Mouse (Mus musculus): ENCODE measurements around the gene Gm20696. TPM values are rescaled to one million over a fixed set of nuclear protein-coding genes. Genes with fewer than 3 reads are reported as not detected.

The Gm20696 gene
- polyA plus RNA-seq, 1 experiment from 2014 or later = 6.0 TPM

DNA sequence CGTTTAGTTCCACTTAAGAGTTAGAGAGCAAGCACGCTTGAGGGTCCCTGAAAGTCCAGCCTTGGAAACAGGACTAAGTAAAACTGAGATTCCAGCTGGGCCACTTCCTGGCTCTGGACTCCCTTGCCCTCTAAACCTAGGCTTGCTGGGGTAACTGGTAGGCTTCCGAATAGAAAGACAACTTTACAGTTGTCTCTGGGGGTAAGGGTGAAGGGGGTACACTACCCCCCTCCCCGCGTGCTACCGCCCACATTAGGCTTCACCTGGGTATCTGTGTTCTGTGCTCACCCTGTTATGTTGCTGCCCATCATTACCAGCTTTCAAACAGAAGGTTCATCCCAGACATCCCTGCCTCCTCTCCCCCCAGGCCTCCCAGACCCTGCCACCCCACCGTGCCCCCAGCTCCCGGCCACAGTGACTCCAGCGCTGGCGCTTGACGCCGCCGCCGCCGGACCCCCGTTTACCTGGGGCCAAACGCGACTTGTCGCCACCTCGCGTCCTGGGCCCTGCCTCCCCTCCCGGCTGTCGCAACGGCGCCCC is 25.1 kb upstream of the Gm20696 start:
- ATAC-seq (ENCODE audit: low FRiP score) = peak; percentile 44
- Histone ChIP-seq H3K27ac (ENCODE audit: low read depth, low read length) (peak overlapping the region; percentile 58; the same call in 1 of the 2 replicates), H3K36me3 (ENCODE audit: control insufficient read depth, insufficient read depth, low read length) (no peaks in the 10 kb centered on the region), H3K27me3 (ENCODE audit: control insufficient read depth, insufficient read depth, low read length) (peaks cover 41% of the 10 kb centered on the region), H3K4me2 (replicated peaks; ENCODE audit: low read depth, low read length) (peak overlapping the region; percentile 94), H3K4me1 (replicated peaks; ENCODE audit: control insufficient read depth, insufficient read depth, low read length) (peaks cover 7% of the 10 kb centered on the region), H3K4me3 (ENCODE audit: low read depth, low read length) (peak overlapping the region; percentile 74), H3K9ac (ENCODE audit: low read depth, low read length) (peak overlapping the region; percentile 67), H3K9me3 (ENCODE audit: control insufficient read depth, low read length) (no peaks in the 10 kb centered on the region)
- no peak for DNase-seq (ENCODE audit: low spot score)
- 6% methylated on average over 19 of the region's 25 CpGs for whole genome bisulfite sequencing

- no peaks in the 10 kb centered on the region for H3K36me3 ChIP-seq (ENCODE audit: control insufficient read depth, insufficient read depth, low read length)
- 88% methylated on average over 6 of the region's 6 CpGs for WGBS
- H3K27me3 ChIP-seq (ENCODE audit: control insufficient read depth, insufficient read depth, low read length) = peaks cover 25% of the 10 kb centered on the region
- H3K27ac ChIP-seq (ENCODE audit: low read depth, low read length) = no peak overlapping the region
- H3K4me1 ChIP-seq (replicated peaks; ENCODE audit: control insufficient read depth, insufficient read depth, low read length) = peaks cover 5% of the 10 kb centered on the region
- no peaks in the 10 kb centered on the region for H3K9me3 ChIP-seq (ENCODE audit: control insufficient read depth, low read length)
- ATAC-seq (ENCODE audit: low FRiP score) = no peak
- no peak for DNase-seq (ENCODE audit: low spot score)
- H3K4me2 ChIP-seq (replicated peaks; ENCODE audit: low read depth, low read length) = no peak overlapping the region
- H3K4me3 ChIP-seq (ENCODE audit: low read depth, low read length) = no peak overlapping the region
- no peak overlapping the region for H3K9ac ChIP-seq (ENCODE audit: low read depth, low read length)
Measured at GRCm38 (mm10) chr6:99688513-99688912, 21.9 kb upstream of the Gm20696 start.

DNA sequence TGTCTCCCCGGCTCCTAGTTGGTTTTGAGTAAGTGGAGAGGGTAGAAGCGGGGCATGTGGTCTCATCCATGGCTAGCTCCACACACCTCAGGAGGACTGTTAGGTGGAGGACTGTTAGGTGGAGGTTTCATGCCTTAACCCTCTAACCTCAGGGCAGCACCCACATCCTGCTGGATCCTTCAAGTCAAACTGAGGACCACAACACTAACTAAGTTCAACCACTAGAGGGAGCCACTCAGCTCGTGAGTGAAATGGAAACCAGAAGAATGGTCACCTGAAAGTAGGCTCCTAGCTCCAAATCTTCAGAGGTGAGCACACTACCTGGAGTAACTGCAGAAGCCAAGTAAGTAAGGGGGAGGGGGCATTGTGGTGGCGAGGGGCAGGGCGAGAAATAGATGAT is 18.3 kb upstream of the Gm20696 start:
- H3K4me2 ChIP-seq (replicated peaks; ENCODE audit: low read depth, low read length) = no peak overlapping the region

DNA sequence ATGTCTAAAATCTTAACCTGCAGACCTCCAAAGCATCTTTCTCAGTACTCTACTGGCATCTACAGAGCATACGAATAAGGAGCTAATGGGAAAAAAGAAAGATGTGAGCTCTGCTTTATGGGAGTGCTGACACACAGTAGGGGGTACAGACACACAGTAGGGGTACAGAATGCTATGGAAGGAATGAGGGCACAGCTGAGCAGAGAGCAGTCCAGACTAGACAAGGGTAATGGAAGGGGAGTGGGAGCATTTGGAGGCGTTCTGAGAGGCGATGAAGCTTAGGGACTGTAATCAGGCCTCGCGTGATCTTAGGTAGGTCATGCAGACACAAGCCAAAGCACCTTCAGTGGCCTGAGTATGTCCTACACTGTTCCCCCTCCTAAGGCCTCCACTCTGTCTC is 17.4 kb upstream of the Gm20696 start:
- no peak overlapping the region for H3K9ac ChIP-seq (ENCODE audit: low read depth, low read length)
- H3K36me3 ChIP-seq (ENCODE audit: control insufficient read depth, insufficient read depth, low read length) = no peaks in the 10 kb centered on the region
- no peak overlapping the region for H3K4me2 ChIP-seq (replicated peaks; ENCODE audit: low read depth, low read length)
- no peaks in the 10 kb centered on the region for H3K4me1 ChIP-seq (replicated peaks; ENCODE audit: control insufficient read depth, insufficient read depth, low read length)
- ATAC-seq (ENCODE audit: low FRiP score) (no peak), DNase-seq (ENCODE audit: low spot score) (no peak)
- no peak overlapping the region for H3K4me3 ChIP-seq (ENCODE audit: low read depth, low read length)
- H3K27ac ChIP-seq (ENCODE audit: low read depth, low read length) = no peak overlapping the region
- H3K27me3 ChIP-seq (ENCODE audit: control insufficient read depth, insufficient read depth, low read length) = no peaks in the 10 kb centered on the region
- no peaks in the 10 kb centered on the region for H3K9me3 ChIP-seq (ENCODE audit: control insufficient read depth, low read length)
- 87% methylated on average over 5 of the region's 5 CpGs for WGBS

More for the DNA sequence above, 18.3 kb upstream of the Gm20696 start:
- H3K4me1 ChIP-seq (replicated peaks; ENCODE audit: control insufficient read depth, insufficient read depth, low read length) = no peaks in the 10 kb centered on the region
- no peak overlapping the region for H3K9ac ChIP-seq (ENCODE audit: low read depth, low read length)
- ATAC-seq (ENCODE audit: low FRiP score) = no peak
- H3K27ac ChIP-seq (ENCODE audit: low read depth, low read length) = no peak overlapping the region
- peak; percentile 52 for DNase-seq (ENCODE audit: low spot score)
- WGBS = 54% methylated on average over 5 of the region's 5 CpGs
- H3K27me3 ChIP-seq (ENCODE audit: control insufficient read depth, insufficient read depth, low read length) = no peaks in the 10 kb centered on the region
- no peak overlapping the region for H3K4me3 ChIP-seq (ENCODE audit: low read depth, low read length)
- H3K9me3 ChIP-seq (ENCODE audit: control insufficient read depth, low read length) = no peaks in the 10 kb centered on the region
- no peaks in the 10 kb centered on the region for H3K36me3 ChIP-seq (ENCODE audit: control insufficient read depth, insufficient read depth, low read length)

DNA sequence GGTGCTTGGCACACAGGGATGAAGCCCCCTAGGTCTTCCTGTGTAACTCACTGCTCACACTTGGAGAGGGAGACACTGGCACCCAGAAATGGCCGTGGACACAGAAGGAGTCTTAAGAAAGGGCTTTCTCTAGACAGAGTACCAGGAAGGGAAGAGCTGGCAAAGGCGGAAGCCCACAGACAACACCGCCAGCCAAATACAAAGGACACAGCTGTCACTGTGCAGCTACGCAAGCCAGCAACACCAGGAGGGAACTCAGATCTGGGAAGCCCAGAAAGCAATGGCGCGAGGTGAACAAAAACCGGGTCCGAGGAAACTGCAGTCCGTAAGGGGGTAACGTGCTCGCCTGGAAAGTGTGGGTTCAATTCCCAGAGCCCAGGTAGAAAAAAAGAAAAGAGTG is 11.5 kb upstream of the Gm20696 start:
- Histone ChIP-seq H3K9ac (ENCODE audit: low read depth, low read length) (no peak overlapping the region), H3K4me2 (replicated peaks; ENCODE audit: low read depth, low read length) (no peak overlapping the region), H3K4me1 (replicated peaks; ENCODE audit: control insufficient read depth, insufficient read depth, low read length) (no peaks in the 10 kb centered on the region), H3K9me3 (ENCODE audit: control insufficient read depth, low read length) (no peaks in the 10 kb centered on the region), H3K36me3 (ENCODE audit: control insufficient read depth, insufficient read depth, low read length) (no peaks in the 10 kb centered on the region), H3K27ac (ENCODE audit: low read depth, low read length) (no peak overlapping the region), H3K4me3 (ENCODE audit: low read depth, low read length) (no peak overlapping the region), H3K27me3 (ENCODE audit: control insufficient read depth, insufficient read depth, low read length) (no peaks in the 10 kb centered on the region)
- WGBS = 83% methylated on average over 11 of the region's 11 CpGs
- no peak for ATAC-seq (ENCODE audit: low FRiP score)
- DNase-seq (ENCODE audit: low spot score) = no peak

- Histone ChIP-seq H3K27me3 (ENCODE audit: control insufficient read depth, insufficient read depth, low read length) (no peaks in the 10 kb centered on the region), H3K4me3 (ENCODE audit: low read depth, low read length) (no peak overlapping the region), H3K27ac (ENCODE audit: low read depth, low read length) (no peak overlapping the region), H3K36me3 (ENCODE audit: control insufficient read depth, insufficient read depth, low read length) (no peaks in the 10 kb centered on the region), H3K9me3 (ENCODE audit: control insufficient read depth, low read length) (no peaks in the 10 kb centered on the region), H3K9ac (ENCODE audit: low read depth, low read length) (no peak overlapping the region), H3K4me2 (replicated peaks; ENCODE audit: low read depth, low read length) (no peak overlapping the region), H3K4me1 (replicated peaks; ENCODE audit: control insufficient read depth, insufficient read depth, low read length) (no peaks in the 10 kb centered on the region)
- DNase-seq (ENCODE audit: low spot score) = no peak
- WGBS = 92% methylated on average over 8 of the region's 8 CpGs
- ATAC-seq (ENCODE audit: low FRiP score) = no peak
Measured at GRCm38 (mm10) chr6:99677325-99677724, 10.7 kb upstream of the Gm20696 start.

- ATAC-seq (ENCODE audit: low FRiP score) (no peak), DNase-seq (ENCODE audit: low spot score) (no peak)
- Histone ChIP-seq H3K9ac (ENCODE audit: low read depth, low read length) (no peak overlapping the region), H3K27me3 (ENCODE audit: control insufficient read depth, insufficient read depth, low read length) (no peaks in the 10 kb centered on the region), H3K27ac (ENCODE audit: low read depth, low read length) (no peak overlapping the region), H3K4me1 (replicated peaks; ENCODE audit: control insufficient read depth, insufficient read depth, low read length) (peaks cover 7% of the 10 kb centered on the region), H3K36me3 (ENCODE audit: control insufficient read depth, insufficient read depth, low read length) (no peaks in the 10 kb centered on the region), H3K9me3 (ENCODE audit: control insufficient read depth, low read length) (no peaks in the 10 kb centered on the region), H3K4me2 (replicated peaks; ENCODE audit: low read depth, low read length) (no peak overlapping the region), H3K4me3 (ENCODE audit: low read depth, low read length) (no peak overlapping the region)
- WGBS = 80% methylated on average over 4 of the region's 4 CpGs
Measured at GRCm38 (mm10) chr6:99674482-99674881, 7.9 kb upstream of the Gm20696 start.

GRCm38 (mm10) chr6:99671768-99672167 is 5.2 kb upstream of the Gm20696 start:
- H3K4me1 ChIP-seq (replicated peaks; ENCODE audit: control insufficient read depth, insufficient read depth, low read length) = peaks cover 14% of the 10 kb centered on the region
- no peak overlapping the region for H3K9ac ChIP-seq (ENCODE audit: low read depth, low read length)
- ATAC-seq (ENCODE audit: low FRiP score) = no peak
- H3K4me2 ChIP-seq (replicated peaks; ENCODE audit: low read depth, low read length) = no peak overlapping the region
- no peaks in the 10 kb centered on the region for H3K9me3 ChIP-seq (ENCODE audit: control insufficient read depth, low read length)
- no peak overlapping the region for H3K27ac ChIP-seq (ENCODE audit: low read depth, low read length)
- 76% methylated on average over 3 of the region's 3 CpGs for whole genome bisulfite sequencing
- DNase-seq (ENCODE audit: low spot score) = no peak
- no peak overlapping the region for H3K4me3 ChIP-seq (ENCODE audit: low read depth, low read length)
- peaks cover 3% of the 10 kb centered on the region for H3K27me3 ChIP-seq (ENCODE audit: control insufficient read depth, insufficient read depth, low read length)
- H3K36me3 ChIP-seq (ENCODE audit: control insufficient read depth, insufficient read depth, low read length) = no peaks in the 10 kb centered on the region

DNA sequence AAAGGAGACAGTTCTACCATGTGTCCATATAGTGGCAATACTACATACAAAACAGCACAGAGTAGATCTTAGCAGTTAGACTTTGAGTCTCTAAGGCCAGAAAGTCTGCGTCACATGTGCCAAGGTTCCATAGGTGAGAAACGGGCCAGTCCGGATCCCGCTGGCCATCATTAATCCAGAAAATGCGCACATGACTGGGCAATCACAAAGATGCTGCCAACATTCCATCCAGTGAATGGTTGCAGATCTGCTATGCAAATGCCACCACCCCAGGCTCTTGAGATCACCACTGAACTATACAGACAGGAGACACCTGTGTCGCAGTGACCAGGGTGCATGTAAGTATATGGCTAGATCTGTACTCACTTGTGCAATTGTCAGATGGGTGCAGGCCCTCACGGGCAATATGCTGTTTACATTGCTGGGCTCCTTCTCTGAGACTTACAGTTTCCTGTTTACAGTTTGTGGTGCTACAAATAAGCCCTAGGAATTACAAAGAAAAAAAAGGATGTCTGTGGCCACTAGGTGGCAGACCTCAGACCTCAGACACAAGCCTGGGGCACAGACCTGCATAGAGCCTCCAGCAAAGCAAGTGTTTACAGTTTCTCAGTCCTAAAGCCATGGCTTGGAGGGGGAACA is 4.0 kb upstream of the Gm20696 start:
- peaks cover 3% of the 10 kb centered on the region for H3K27me3 ChIP-seq (ENCODE audit: control insufficient read depth, insufficient read depth, low read length)
- no peak overlapping the region for H3K27ac ChIP-seq (ENCODE audit: low read depth, low read length)
- peaks cover 14% of the 10 kb centered on the region for H3K4me1 ChIP-seq (replicated peaks; ENCODE audit: control insufficient read depth, insufficient read depth, low read length)
- 70% methylated on average over 7 of the region's 7 CpGs for WGBS
- H3K9ac ChIP-seq (ENCODE audit: low read depth, low read length) = no peak overlapping the region
- DNase-seq (ENCODE audit: low spot score) (peak; percentile 77), ATAC-seq (ENCODE audit: low FRiP score) (no peak)
- no peak overlapping the region for H3K4me2 ChIP-seq (replicated peaks; ENCODE audit: low read depth, low read length)
- no peaks in the 10 kb centered on the region for H3K36me3 ChIP-seq (ENCODE audit: control insufficient read depth, insufficient read depth, low read length)
- no peaks in the 10 kb centered on the region for H3K9me3 ChIP-seq (ENCODE audit: control insufficient read depth, low read length)
- H3K4me3 ChIP-seq (ENCODE audit: low read depth, low read length) = no peak overlapping the region
